Mouse (Mus musculus) kidney, adult 2 months (tissue): ENCODE measurements around the gene Hoxa7.

Source experiments
- CTCF ChIP-seq: fragments of 200-500 bp; conservative IDR thresholded peaks from 2 replicates; pipeline ENCODE4 v1.5.1; 2011; ENCODE audit warnings: low read depth, mild to moderate bottlenecking, control low read depth, low read length, moderate library complexity, mixed read lengths; ENCODE audit not compliant: insufficient read depth, insufficient read length
- POLR2A ChIP-seq: fragments of 200-500 bp; IDR thresholded peaks from one replicate; pipeline ENCODE4 v1.6.1; 2011; ENCODE audit warnings: low read depth, low read length, control low read depth

- TF ChIP-seq POLR2A (no peak), CTCF (no peak)
These were observed 49.2 kb downstream of the Hoxa7 start for GRCm38 (mm10) chr6:52172501-52172900.
